Mouse (Mus musculus): ENCODE measurements around the gene Trim56. TPM values are rescaled to one million over a fixed set of nuclear protein-coding genes. Genes with fewer than 3 reads are reported as not detected.
A peak's percentile ranks its signal among the peaks of the same experiment; 100 is the strongest.
"Not testable (repeated sequence)": the region's sequence is repeated elsewhere in the genome, so short reads cannot be mapped to it uniquely, and the experiment has no call there.

The Trim56 gene
- total RNA-seq (2014; rRNA removed) (3.7 and 5.4 TPM in 2 replicates), polyA plus RNA-seq (2015; fragmentation: Nextera tagmentation; extraction: Ambion mirVana) (1.2 and 1.4 TPM in 2 replicates)

DNA sequence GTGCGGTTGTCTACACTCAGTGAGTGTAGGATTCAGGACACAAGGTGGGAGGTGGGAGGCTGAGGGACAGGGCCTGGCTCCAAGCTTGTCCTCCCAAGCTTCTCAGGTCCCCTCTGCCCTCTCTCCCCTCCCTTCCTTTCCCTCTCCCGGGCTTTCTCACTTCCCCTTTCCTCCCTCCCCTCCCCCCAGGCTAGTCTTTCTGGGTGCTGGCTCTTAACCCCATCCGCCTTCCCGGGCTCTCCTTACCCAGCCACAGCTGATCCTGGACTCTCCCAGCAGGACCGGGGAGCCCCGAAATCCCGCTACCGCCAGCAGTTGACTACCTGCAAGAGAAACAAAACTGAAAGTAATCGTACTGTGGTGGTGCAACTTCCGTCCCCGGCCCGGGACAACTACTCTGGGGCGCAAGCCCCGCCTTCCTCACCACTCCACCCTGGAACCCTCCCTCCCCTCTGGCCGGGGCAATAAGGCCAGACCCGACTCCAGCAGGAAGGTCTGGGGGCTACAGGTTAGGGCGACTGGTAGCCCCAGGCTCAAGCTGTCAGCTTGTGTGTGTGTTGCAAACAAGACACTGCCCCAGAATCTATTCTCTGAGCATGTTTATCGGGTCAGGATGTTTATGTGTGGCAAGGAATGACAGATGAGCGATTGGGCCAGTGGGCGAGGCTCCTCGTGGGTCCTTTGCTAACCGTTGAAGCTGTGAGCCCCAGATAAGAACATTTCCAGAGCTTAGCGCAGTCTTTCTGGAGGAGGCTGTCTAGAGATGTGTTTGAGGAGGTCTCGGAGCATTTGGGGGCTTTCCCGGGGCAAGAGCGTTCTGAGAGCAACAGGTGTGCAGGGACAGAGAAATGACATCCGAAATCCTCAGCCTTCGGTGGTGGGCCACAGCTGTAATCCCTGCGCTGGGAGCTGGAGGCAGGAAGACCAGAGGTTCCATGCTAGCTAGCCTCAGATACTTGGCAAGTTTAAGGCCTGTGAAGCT, at the start of gene Trim56:
Gene Trim56 (minus strand): TSS at position 344 of the 982 bp plus-strand sequence.
- Histone ChIP-seq H3K36me3 (ENCODE audit: insufficient read depth, low read length) (no peaks in the 10 kb centered on the region), H3K9me3 (ENCODE audit: low read length) (no peaks in the 10 kb centered on the region), H3K27ac (ENCODE audit: low read depth, low read length) (no peak within 1 kb of the TSS), H3K4me2 (ENCODE audit: low read depth, low read length, poor library complexity, severe bottlenecking) (peak within 1 kb of the TSS; percentile 51), H3K4me3 (ENCODE audit: low read depth, low read length) (peak within 1 kb of the TSS; percentile 32), H3K9ac (replicated peaks; ENCODE audit: low read length, poor library complexity, severe bottlenecking) (peak within 1 kb of the TSS; percentile 50), H3K4me1 (ENCODE audit: insufficient read depth, low read length) (0 out of 2 replicates have a peak, but pooled peaks cover 4% of the 10 kb centered on the region), H3K27me3 (ENCODE audit: insufficient read depth, low read length) (no peaks in the 10 kb centered on the region)
- ATAC-seq (ENCODE audit: low FRiP score) (no peak), DNase-seq (ENCODE audit: low spot score) (no peak)
- no peak for TF ChIP-seq CTCF (IDR thresholded peaks at IDR 0.05)
- 13% methylated on average over 29 of the region's 29 CpGs for WGBS

DNA sequence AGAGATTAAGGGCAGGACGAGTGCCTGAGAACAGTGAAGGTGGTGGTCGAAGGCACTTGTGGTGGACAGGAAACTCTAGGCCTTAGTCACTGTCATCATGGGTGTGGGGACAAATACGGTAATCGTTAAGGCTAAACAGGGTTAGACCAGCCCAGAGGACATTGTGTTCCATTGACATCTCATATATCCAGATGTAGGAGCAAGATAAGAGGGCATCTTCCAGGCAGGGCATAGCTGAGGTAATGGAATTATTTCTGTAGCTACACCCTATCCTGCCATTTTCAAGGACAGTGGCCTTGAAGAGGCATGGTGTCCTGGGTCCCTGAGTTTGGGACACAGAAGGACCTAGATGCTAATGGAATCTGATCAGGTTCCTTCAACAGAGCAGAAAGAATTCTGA, 45.8 kb upstream of the Trim56 start:
- Histone ChIP-seq H3K27me3 (ENCODE audit: insufficient read depth, low read length) (no peaks in the 10 kb centered on the region), H3K9ac (replicated peaks; ENCODE audit: low read length, poor library complexity, severe bottlenecking) (no peak overlapping the region), H3K9me3 (ENCODE audit: low read length) (no peaks in the 10 kb centered on the region), H3K36me3 (ENCODE audit: insufficient read depth, low read length) (no peaks in the 10 kb centered on the region), H3K27ac (ENCODE audit: low read depth, low read length) (no peak overlapping the region), H3K4me3 (ENCODE audit: low read depth, low read length) (no peak overlapping the region), H3K4me1 (ENCODE audit: insufficient read depth, low read length) (no peaks in the 10 kb centered on the region), H3K4me2 (ENCODE audit: low read depth, low read length, poor library complexity, severe bottlenecking) (no peak overlapping the region)
- WGBS, result 64% methylated on average over 4 of the region's 4 CpGs
- DNase-seq (ENCODE audit: low spot score) (no peak), ATAC-seq (ENCODE audit: low FRiP score) (no peak)
- TF ChIP-seq CTCF (IDR thresholded peaks at IDR 0.05), result no peak

DNA sequence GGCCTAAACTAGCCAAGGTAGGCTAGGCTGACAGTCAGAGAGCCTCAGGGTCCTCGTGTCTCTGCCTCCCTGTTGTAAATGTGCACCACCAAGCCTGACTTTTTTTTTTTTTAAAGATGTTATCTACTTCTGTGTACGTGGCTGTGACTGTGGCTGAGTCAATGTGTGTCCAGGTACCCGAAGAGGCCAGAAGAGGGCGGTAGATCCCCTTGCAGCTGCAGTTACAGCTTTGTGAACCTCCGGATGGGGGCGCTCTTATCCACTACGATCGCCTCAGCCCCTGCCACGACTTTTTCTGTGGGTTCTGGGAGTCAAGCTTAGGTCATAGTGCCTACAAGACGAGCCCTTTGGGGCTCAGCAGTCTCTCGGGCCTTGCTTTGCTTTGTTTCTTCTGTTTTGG, 43.5 kb upstream of the Trim56 start:
- Histone ChIP-seq H3K4me3 (ENCODE audit: low read depth, low read length) (no peak overlapping the region), H3K9ac (replicated peaks; ENCODE audit: low read length, poor library complexity, severe bottlenecking) (no peak overlapping the region), H3K36me3 (ENCODE audit: insufficient read depth, low read length) (no peaks in the 10 kb centered on the region), H3K27me3 (ENCODE audit: insufficient read depth, low read length) (no peaks in the 10 kb centered on the region), H3K9me3 (ENCODE audit: low read length) (0 out of 2 replicates have a peak, but pooled peaks cover 5% of the 10 kb centered on the region), H3K4me1 (ENCODE audit: insufficient read depth, low read length) (no peaks in the 10 kb centered on the region), H3K4me2 (ENCODE audit: low read depth, low read length, poor library complexity, severe bottlenecking) (no peak overlapping the region), H3K27ac (ENCODE audit: low read depth, low read length) (no peak overlapping the region)
- no peak for ATAC-seq (ENCODE audit: low FRiP score)
- DNase-seq (ENCODE audit: low spot score), result no peak
- 30% methylated on average over 11 of the region's 11 CpGs for WGBS
- peak; percentile 58 for TF ChIP-seq CTCF (IDR thresholded peaks at IDR 0.05)

DNA sequence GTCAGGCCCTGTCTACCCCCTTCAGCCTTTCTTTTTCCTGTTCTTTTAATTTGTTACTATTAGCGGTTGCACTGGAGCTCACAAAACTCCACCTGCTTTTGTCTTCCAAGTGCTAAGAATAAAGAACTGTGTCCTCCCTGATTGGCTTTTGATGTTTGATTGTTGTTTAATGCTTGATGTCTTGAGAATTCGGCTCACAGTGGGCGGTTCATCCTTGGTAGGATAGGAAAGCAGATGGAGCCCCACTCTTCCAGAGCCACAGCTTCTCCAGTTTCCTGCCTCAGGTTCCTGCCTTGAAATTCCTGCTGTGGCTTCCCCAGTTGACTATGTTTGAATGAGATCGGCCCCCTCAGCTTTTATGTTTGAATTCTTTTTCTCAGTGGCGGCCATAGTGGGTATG, 37.3 kb upstream of the Trim56 start:
- WGBS, result 92% methylated on average over 5 of the region's 5 CpGs
- H3K4me1 ChIP-seq (ENCODE audit: insufficient read depth, low read length), result no peaks in the 10 kb centered on the region
- H3K27ac ChIP-seq (ENCODE audit: low read depth, low read length), result no peak overlapping the region
- H3K4me3 ChIP-seq (ENCODE audit: low read depth, low read length), result no peak overlapping the region
- no peaks in the 10 kb centered on the region for H3K27me3 ChIP-seq (ENCODE audit: insufficient read depth, low read length)
- no peak overlapping the region for H3K9ac ChIP-seq (replicated peaks; ENCODE audit: low read length, poor library complexity, severe bottlenecking)
- TF ChIP-seq CTCF (IDR thresholded peaks at IDR 0.05), result no peak
- no peaks in the 10 kb centered on the region for H3K36me3 ChIP-seq (ENCODE audit: insufficient read depth, low read length)
- no peak for DNase-seq (ENCODE audit: low spot score)
- no peak for ATAC-seq (ENCODE audit: low FRiP score)
- H3K4me2 ChIP-seq (ENCODE audit: low read depth, low read length, poor library complexity, severe bottlenecking), result no peak overlapping the region
- peaks cover 10% of the 10 kb centered on the region; the same call in 1 of the 2 replicates for H3K9me3 ChIP-seq (ENCODE audit: low read length)

DNA sequence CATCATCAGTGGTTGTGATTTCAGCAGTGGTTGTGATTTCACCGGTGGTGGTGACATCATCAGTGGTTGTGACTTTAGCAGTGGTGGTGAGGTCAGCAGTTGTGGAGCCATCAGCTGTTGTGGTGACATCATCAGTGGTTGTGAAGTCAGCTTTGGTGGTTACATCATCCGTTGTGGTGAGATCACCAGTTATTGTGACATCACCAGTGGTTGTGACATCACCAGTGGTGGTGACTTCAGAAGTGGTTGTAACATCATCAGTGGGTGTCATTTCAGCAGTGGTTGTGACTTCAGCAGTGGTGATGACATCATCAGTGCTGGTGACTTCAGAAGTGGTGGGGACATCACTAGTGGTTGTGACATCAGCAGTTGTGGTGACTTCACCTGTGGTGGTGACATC, 36.6 kb upstream of the Trim56 start:
- no peak for ATAC-seq (ENCODE audit: low FRiP score)
- WGBS, result 75% methylated on average over 2 of the region's 2 CpGs

DNA sequence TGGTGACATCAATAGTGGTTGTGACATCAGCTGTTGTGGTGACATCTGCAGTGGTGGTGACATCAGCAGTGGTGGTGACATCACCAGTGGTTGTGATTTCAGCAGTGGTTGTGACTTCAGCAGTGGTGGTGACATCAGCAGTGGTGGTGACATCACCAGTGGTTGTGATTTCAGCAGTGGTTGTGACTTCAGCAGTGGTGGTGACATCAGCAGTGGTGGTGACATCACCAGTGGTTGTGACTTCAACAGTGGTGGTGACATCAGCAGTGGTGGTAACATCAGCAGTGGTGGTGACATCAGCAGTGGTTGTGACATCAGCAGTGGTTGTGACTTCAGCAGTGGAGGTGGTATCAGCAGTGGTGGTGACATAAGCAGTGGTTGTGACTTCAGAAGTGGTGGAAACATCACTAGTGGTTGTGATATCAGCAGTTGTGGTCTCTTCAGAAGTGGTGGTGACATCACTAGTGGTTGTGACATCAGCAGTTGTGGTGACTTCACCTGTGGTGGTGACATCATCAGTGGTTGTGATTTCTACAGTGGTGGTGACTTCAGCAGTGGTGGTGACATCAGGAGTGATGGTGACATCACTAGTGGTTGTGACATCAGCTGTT, 33.4 kb upstream of the Trim56 start, which contains the start of gene Muc3:
Gene Muc3 (minus strand): TSS at position 51 of the 611 bp plus-strand sequence.
- H3K27me3 ChIP-seq (ENCODE audit: insufficient read depth, low read length); ATAC-seq (ENCODE audit: low FRiP score); H3K4me1 ChIP-seq (ENCODE audit: insufficient read depth, low read length); H3K36me3 ChIP-seq (ENCODE audit: insufficient read depth, low read length); DNase-seq (ENCODE audit: low spot score); H3K9ac ChIP-seq (replicated peaks; ENCODE audit: low read length, poor library complexity, severe bottlenecking); H3K9me3 ChIP-seq (ENCODE audit: low read length); H3K4me2 ChIP-seq (ENCODE audit: low read depth, low read length, poor library complexity, severe bottlenecking); H3K4me3 ChIP-seq (ENCODE audit: low read depth, low read length); H3K27ac ChIP-seq (ENCODE audit: low read depth, low read length): not testable (repeated sequence)

More for the DNA sequence above, 36.6 kb upstream of the Trim56 start:
- Histone ChIP-seq H3K4me3 (ENCODE audit: low read depth, low read length) (no peak overlapping the region), H3K9ac (replicated peaks; ENCODE audit: low read length, poor library complexity, severe bottlenecking) (no peak overlapping the region), H3K4me1 (ENCODE audit: insufficient read depth, low read length) (no peaks in the 10 kb centered on the region), H3K4me2 (ENCODE audit: low read depth, low read length, poor library complexity, severe bottlenecking) (no peak overlapping the region), H3K9me3 (ENCODE audit: low read length) (peaks cover 10% of the 10 kb centered on the region; the same call in 1 of the 2 replicates), H3K36me3 (ENCODE audit: insufficient read depth, low read length) (no peaks in the 10 kb centered on the region), H3K27ac (ENCODE audit: low read depth, low read length) (no peak overlapping the region), H3K27me3 (ENCODE audit: insufficient read depth, low read length) (no peaks in the 10 kb centered on the region)
- DNase-seq (ENCODE audit: low spot score), result peak; percentile 9
- TF ChIP-seq CTCF (IDR thresholded peaks at IDR 0.05), result no peak
